In the genomic region with DNA sequence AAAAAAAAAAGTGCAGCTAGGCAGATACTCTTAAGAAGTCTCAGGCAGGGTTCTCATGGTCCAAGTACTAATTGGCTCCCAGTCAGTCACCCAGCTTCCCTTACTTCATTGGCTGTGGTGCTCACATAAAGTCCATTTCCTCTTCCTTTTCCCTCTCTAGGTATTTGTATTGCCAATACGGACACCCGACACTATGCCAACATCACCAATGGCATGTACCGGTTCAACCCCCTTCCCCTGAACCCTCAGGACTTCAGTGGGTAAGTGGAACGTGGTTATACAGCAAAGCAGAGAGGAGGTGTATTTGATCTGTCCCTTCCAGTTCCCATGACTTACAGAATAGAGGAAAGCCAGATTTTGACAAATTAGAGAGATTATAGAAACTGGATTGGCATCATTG, we compare ENCODE assay signal across 32 mouse cellular contexts. TPM values are rescaled to one million over a fixed set of nuclear protein-coding genes. Genes with fewer than 3 reads are reported as not detected.
"Had no signal": no experiment of that assay in that cellular context is flagged by ENCODE, and none has a peak within 500 bp of the region (broad histone marks: within the 10 kb centered on the region; RNA-seq: fewer than 3 reads in every experiment).

No protein-coding gene starts in this region.

- H3K4me2 ChIP-seq: limb, embryonic 12.5 days; limb, embryonic 13.5 days; limb, embryonic 15.5 days; liver, embryonic 11.5 days; liver, embryonic 12.5 days; liver, embryonic 13.5 days; liver, embryonic 15.5 days; lung, embryonic 14.5 days; lung, embryonic 15.5 days; midbrain, embryonic 12.5 days; midbrain, embryonic 13.5 days; midbrain, embryonic 15.5 days; neural tube, embryonic 12.5 days had no signal

- DNase-seq: left cerebral cortex, postnatal 4 days; liver; liver, embryonic 13.5 days; liver, postnatal 0 days; lung, adult 18-20 months; lung, adult 2 months; lung, postnatal 10 days; lung, postnatal 14 days; lung, postnatal 36 days; lung, postnatal 4 days; midbrain, embryonic 14.5 days had no signal

- H3K27me3 ChIP-seq: limb, embryonic 12.5 days; limb, embryonic 13.5 days; limb, embryonic 15.5 days; liver, embryonic 13.5 days; lung, embryonic 15.5 days; midbrain, embryonic 12.5 days; midbrain, embryonic 13.5 days; midbrain, embryonic 15.5 days; neural tube, embryonic 12.5 days had no signal

- H3K9me3 ChIP-seq: limb, embryonic 10.5 days; limb, embryonic 12.5 days; limb, embryonic 13.5 days; limb, embryonic 15.5 days; liver, embryonic 12.5 days; liver, embryonic 13.5 days; liver, embryonic 15.5 days; lung, embryonic 15.5 days; midbrain, embryonic 10.5 days; midbrain, embryonic 12.5 days; midbrain, embryonic 13.5 days; midbrain, embryonic 15.5 days; neural tube, embryonic 12.5 days had no signal

- H3K27ac ChIP-seq: limb, embryonic 10.5 days; limb, embryonic 12.5 days; limb, embryonic 13.5 days; limb, embryonic 15.5 days; liver, embryonic 12.5 days; liver, embryonic 13.5 days; liver, embryonic 14.5 days; liver, embryonic 15.5 days; lung, embryonic 15.5 days; macrophage; midbrain, embryonic 10.5 days; midbrain, embryonic 12.5 days; midbrain, embryonic 13.5 days; midbrain, embryonic 15.5 days; neural tube, embryonic 12.5 days had no signal

- H3K4me3 ChIP-seq: limb, embryonic 10.5 days; limb, embryonic 12.5 days; limb, embryonic 13.5 days; limb, embryonic 15.5 days; liver, embryonic 12.5 days; liver, embryonic 13.5 days; liver, embryonic 15.5 days; lung, embryonic 15.5 days; megakaryocyte, embryonic 14.5 days; midbrain, embryonic 10.5 days; midbrain, embryonic 12.5 days; midbrain, embryonic 13.5 days; midbrain, embryonic 15.5 days; myocyte; neural tube, embryonic 12.5 days had no signal

- H3K36me3 ChIP-seq: limb, embryonic 10.5 days; limb, embryonic 12.5 days; limb, embryonic 13.5 days; limb, embryonic 15.5 days; liver, embryonic 12.5 days; liver, embryonic 13.5 days; liver, embryonic 15.5 days; lung, embryonic 15.5 days; midbrain, embryonic 10.5 days; midbrain, embryonic 12.5 days; midbrain, embryonic 13.5 days; midbrain, embryonic 15.5 days; neural tube, embryonic 12.5 days had no signal

- H3K9ac ChIP-seq: limb, embryonic 12.5 days; limb, embryonic 13.5 days; limb, embryonic 15.5 days; liver, embryonic 12.5 days; liver, embryonic 13.5 days; liver, embryonic 14.5 days; liver, embryonic 15.5 days; liver, postnatal 0 days; lung, embryonic 14.5 days; lung, embryonic 15.5 days; midbrain, embryonic 12.5 days; midbrain, embryonic 13.5 days; midbrain, embryonic 15.5 days; neural tube, embryonic 12.5 days had no signal

- ATAC-seq: liver, embryonic 12.5 days; liver, postnatal 0 days; lung, postnatal 0 days; midbrain, embryonic 13.5 days; midbrain, embryonic 15.5 days had no signal

- H3K4me1 ChIP-seq: limb, embryonic 12.5 days; limb, embryonic 13.5 days; limb, embryonic 15.5 days; liver, embryonic 12.5 days; liver, embryonic 13.5 days; liver, embryonic 15.5 days; lung, embryonic 15.5 days; megakaryocyte, embryonic 14.5 days; midbrain, embryonic 10.5 days; midbrain, embryonic 12.5 days; midbrain, embryonic 13.5 days; midbrain, embryonic 15.5 days; neural tube, embryonic 12.5 days had no signal

RNA-seq across cellular contexts. Expression of a gene that starts 16.6 kb away (rescaled TPM):
- total RNA-seq: megakaryocyte-erythroid progenitor cell, adult 5-6 weeks; monocyte, adult 5-6 weeks had no signal
- polyA plus RNA-seq: macrophage had no signal
